Mouse (Mus musculus): Measurements from ENCODE around the gene Lrrc20. TPM values are rescaled to one million over a fixed set of nuclear protein-coding genes. Genes with fewer than 3 reads are reported as not detected.

Lrrc20 gene
- total RNA-seq, 4 experiments from 2014 or later: 151 to 195 (median 168) TPM

GRCm38 (mm10) chr10:61512215-61512889 lies 36.8 kb downstream of the Lrrc20 start:
- no peak for DNase-seq (ENCODE audit: low spot score in 2 of 2)

DNA sequence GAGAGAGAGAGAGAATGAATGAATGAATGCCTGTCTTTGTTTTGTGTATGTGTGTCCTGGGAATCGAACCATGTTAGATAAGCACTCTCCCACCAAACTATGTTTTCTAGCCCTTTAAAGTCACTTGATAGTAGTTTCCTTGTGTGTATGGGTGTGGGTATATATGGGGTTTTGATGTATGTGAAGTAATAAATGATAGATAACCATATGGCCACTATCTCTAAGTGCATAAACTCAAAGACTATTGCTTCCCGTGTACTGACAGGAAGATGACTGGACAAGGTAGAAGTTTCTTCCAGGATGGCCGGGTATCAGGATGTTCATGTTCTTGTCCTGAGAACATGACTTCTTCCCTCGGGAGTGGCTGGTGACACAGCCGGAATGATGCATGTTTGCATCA lies 41.3 kb downstream of the Lrrc20 start:
- DNase-seq (ENCODE audit: low spot score in 2 of 2): no peak

DNA sequence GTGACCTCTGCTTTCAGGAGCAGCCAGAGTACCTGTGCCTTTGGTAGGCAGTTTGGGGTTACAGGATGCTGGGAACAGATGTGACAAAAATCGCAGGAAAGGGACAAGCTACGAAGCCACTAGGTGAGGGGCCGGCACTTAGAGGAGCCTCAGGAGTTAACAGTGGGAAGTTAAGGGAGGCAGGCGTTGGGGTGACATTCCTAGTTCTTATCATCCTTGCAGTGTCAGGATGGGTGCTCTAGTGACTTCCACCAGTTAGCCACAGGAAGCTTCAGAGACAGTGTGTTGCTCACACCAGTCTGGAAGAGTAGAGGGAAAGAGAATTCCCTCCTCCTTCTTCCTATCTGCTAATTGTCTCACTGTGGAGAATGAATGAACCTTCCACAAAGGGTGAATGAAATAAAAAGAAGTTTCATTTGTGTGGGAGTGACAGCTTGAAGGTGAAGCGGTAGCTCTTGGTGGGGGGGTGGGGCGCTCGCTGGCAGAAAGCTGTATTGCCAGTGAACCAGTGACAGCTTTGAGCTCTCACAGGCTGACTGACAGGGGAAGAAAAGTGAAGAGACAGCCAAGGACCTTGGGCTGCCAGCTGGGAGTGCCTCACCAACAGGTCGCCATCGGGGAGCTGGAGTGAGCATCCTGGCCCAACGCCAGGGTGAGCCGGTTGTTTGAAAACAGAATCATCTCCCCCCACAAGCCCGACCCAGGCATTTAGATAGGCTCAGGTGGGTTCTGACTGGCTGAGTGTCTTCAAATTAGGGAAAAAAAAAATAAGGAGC lies 41.9 kb downstream of the Lrrc20 start:
- no peak for DNase-seq (ENCODE audit: low spot score in 2 of 2)

DNA sequence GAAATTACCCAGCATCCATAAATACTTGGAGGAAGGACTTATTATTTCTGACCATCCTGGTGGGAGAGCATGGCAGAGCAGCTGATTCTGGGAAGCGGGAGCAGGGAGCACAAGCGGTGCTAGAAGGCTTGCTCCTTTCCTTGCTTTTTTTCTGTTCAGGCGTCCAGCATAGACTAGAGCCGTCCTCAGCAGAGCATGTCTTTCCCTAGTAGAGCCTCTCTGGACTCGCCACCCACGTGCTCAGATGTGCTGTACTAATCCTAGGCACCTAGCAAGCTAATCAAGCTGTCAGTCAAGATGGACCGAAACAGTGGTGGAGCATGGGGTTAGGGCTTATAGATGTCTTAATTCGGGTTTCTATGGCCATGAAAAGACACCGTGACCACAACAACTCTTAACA lies 42.7 kb downstream of the Lrrc20 start:
- DNase-seq (ENCODE audit: low spot score in 2 of 2): no peak

DNA sequence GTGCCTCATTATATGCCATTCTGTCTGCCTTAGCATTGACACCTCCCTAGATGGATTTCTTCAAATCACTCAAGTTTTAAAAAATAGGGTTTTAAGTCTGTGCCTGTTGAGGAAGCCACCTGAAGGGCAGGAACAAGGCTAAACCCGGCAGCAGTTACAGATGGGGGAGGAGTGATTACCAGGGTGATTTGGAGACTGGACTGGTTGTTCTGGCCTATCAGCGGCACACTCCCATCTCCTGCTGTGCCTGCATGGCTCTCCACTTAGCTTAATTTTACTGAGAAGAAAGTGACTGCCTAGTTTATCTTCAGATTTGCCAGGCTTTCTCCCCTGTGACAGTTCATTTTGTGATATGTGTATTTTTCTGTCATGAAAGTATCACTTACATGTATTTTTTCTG lies 43.9 kb downstream of the Lrrc20 start:
- DNase-seq (ENCODE audit: low spot score in 2 of 2): no peak

GRCm38 (mm10) chr10:61520714-61521113 lies 45.1 kb downstream of the Lrrc20 start:
- DNase-seq (ENCODE audit: low spot score in 2 of 2): no peak

DNA sequence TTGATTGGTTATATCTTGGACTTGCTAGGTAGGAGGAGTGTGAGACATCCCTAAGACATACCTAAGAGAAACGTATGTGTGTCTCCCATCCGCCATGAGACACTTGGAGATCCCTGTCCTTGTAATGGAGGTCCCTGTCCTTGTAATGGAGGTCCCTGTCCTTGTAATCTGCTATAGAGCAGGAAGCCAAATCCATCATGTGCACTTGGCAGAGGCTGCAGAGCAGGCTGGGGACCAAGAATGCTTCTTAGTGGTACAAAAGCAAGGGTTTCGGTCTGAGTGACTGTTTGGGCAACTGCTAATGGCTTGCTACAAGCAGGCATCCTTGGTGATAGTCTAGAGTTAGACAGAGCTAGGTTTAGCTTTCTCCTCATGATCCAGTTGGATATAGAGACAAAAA lies 55.3 kb downstream of the Lrrc20 start:
- no peak for DNase-seq (ENCODE audit: low spot score in 2 of 2)

DNA sequence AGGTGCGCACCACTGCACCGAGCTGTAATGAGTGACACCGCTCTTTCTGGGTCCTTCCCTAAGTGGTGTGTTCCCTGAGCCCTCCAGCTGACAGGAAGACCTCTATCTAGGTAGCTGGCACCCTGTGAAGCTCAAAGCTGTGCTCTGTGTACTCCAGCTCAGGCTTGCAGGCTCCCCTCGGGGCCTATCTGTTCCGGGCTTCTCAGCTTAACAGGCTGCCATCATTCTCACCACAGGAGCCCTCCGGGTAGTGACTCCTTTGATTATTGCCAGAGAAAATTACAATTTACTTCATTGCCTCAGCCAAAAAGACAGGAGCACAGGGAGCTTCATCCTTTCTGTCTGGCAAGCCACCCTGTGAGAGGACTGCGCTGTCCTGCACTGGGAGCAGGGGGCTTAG lies 57.7 kb downstream of the Lrrc20 start:
- no peak for DNase-seq (ENCODE audit: low spot score in 2 of 2)

GRCm38 (mm10) chr10:61534371-61535101 lies 58.9 kb downstream of the Lrrc20 start:
- no peak for DNase-seq (ENCODE audit: low spot score in 2 of 2)

DNA sequence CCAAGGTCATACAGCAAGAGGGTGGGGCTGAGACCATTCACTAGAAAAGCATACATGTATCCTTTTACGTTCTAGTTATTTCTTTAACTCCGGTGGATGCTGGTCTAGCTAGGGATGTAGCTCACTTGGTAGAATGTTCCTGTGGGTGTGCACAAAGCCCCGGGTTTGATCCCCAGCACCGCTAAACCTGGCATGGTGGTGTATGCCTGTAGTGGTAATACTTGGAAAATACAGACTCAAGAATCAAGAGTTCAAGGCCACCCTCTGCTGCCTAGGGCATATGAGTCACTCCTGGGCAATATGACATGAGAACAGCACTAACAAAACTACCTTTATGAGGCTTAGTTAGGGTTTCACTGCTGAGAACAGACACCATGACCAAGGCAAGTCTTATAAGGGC lies 59.8 kb downstream of the Lrrc20 start:
- no peak for DNase-seq (ENCODE audit: low spot score in 2 of 2)

DNA sequence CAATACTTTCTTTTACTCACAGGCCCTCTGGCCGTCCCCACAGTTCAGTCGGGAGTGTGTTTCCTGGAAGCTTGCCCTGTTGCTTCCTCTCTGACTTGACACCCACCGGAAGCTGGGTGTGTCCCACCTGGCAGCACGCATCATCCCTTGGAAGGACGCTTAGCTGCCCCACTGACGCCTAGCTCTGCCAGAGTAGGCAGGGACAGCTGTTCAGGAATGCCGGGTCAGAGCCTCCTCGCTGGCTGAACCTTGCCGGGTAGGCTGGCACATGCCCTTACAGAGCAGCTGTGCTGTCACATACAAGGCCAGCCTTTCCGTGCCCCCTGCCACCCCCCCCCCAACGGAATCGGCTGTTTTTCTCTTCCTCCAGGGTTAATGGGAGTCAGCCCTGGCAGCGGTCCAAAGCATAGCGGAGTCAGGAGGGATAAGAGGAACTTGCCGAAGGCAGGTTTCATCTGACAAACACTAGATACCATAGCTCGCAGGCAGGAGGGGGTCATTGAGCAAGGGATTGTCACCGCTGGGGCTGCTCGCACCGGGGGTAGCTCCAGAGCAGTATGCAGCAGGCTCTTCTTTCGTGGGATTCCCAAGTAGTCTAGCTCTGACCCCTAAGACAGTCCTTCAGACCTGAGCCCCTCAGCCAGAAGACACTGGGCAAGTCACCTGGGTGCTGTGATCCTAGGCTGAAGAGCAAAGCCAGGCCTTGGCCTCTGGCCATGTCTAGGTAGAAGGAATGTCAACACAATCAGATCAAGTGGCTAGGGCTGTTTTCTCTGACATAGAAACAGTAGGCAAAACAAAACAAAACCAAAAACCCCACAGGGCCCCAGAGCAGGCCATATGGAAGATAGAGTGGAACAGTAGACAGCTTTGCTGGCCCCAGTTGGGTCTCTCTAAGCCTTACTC lies 60.8 kb downstream of the Lrrc20 start:
- DNase-seq (ENCODE audit: low spot score in 2 of 2): peak; percentile 61 to 74

GRCm38 (mm10) chr10:61537036-61537380 lies 61.4 kb downstream of the Lrrc20 start:
- peak in 1 of 2 experiments; percentile 20 for DNase-seq (ENCODE audit: low spot score in 2 of 2)

DNA sequence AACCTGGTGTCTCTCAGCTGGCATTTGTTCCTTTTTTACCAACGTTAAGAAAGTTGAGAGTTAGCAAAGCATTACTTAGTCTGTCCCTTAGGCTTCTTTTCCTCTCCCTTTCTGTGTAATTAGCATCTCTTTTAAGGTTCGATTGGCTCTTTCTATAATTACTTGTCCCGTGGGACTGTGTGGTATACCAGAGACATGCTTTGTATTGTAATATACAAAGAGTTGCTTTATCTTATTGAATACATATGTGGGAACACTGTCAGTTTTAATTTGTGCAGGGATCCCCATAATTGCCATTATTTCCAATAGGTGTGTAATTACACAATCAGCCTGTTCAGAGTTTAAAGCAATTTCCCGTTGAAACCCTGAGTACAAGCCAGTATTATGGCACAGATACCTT lies 62.8 kb downstream of the Lrrc20 start:
- no peak for DNase-seq (ENCODE audit: low spot score in 2 of 2)

DNA sequence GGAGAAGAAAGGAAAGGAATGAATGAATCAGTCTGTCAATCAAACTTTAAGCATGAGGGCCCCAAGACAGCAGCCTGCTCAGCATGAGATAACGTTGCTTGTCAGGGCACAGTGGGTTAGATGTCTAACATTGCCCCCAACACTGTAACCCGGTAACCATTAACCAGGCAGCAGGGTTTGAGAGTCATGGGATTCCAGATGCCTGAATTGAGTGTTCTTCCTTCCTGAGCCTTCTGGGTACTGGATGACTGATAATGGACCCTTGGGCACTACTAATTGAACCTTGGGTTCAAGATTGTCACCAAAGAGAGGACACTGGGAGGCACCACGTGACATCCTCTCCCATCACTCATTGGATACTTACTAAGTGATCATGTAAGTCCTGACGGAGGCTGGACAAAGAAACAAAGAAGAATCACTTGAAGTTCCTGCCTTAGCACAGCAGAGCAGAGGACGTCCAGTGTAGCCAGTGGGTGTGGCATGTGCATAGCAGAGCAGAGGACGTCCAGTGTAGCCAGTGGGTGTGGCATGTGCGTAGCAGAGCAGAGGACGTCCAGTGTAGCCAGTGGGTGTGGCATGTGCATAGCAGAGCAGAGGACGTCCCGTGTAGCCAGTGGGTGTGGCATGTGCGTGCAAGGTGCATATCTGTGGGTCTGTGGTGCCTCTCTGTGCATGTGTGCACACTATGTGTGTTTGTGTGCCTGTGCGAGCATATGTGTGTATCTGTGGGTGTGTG lies 68.7 kb downstream of the Lrrc20 start:
- no peak for DNase-seq (ENCODE audit: low spot score in 2 of 2)

GRCm38 (mm10) chr10:61544863-61545240 lies 69.3 kb downstream of the Lrrc20 start:
- no peak for DNase-seq (ENCODE audit: low spot score in 2 of 2)

GRCm38 (mm10) chr10:61550106-61550505 lies 74.5 kb downstream of the Lrrc20 start:
- no peak for DNase-seq (ENCODE audit: low spot score in 2 of 2)

DNA sequence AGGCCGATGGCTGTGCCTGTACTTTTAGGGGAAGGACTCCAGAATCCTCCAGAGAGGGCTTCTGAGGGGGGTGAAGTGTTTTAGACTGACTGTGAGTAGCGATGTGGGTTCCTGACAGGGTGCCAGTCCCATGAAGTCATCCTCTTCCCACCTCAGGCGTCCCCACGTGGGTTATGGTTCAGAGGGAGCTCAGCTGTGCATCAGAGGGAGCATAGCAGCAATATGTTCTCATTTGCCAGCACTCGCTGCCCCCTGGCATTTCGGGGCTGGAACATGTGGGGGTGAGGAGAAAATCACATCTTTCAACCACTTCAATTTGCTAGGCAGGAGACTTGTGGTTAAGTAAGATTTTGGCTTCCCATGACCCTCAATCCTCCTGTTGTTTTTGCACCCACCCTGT lies 79.6 kb downstream of the Lrrc20 start:
- no peak for DNase-seq (ENCODE audit: low spot score in 2 of 2)

DNA sequence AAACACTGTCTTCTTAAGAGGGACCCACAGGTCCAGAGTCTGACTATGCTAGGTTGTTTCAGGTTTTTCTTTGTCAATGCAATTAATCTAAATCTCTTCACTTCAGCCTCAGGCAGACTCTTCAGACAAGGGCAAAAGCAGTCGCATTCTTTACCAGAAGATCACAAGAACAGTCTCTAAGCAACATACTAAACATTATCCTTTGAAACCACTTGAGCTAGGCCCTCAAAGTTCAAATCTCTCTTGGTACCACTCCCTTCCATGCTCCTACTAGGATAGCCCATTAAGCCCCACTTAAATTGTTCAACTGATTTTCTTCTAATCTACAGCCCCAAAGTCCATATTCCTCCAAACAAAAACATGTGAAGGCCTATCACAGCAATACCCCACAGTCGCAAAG lies 83.0 kb downstream of the Lrrc20 start:
- DNase-seq (ENCODE audit: low spot score in 2 of 2): no peak

DNA sequence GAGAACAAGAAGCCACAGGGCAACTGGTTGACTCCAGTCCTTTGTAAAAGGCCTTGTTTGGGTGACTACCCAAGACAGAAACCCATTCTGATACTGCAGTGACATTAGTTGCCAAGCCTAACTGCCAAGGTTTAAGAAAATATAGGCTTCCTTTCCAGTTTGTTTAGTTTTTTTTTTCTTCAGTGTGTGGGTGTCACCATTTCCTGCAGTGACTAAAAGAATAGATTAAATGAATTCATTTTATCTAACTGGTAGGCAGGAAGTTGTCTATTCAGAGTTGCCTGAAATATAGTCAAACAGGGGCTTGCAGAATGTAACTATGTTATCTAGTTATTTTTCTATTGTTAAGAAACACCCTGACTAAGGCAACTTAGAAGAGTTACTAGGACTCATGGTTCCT lies 83.9 kb downstream of the Lrrc20 start:
- no peak for DNase-seq (ENCODE audit: low spot score in 2 of 2)

- DNase-seq (ENCODE audit: low spot score in 2 of 2): no peak
Observed at GRCm38 (mm10) chr10:61563550-61563949, 87.9 kb downstream of the Lrrc20 start.

DNA sequence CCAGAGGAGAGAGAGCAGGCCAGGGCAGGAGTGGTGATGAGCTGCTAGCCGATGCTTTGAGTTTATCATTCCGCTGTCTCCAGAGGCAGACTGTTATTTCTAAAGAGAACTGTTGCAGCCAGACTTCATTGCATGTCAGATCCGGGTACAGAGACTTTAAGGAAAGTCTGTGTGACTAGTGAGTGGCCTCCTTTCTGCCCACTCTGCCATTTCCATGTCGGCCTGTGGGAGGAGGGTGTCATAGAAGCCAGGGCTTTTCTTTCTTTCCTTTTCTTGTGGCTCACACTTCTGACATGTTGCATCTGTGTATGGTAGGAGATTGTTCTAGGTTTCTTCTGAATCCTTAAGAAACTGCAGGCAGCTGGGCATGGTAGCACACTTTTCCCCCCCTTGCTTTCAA lies 88.8 kb downstream of the Lrrc20 start:
- DNase-seq (ENCODE audit: low spot score in 2 of 2): no peak

All from gastrocnemius, adult 8-10 months (tissue).